Mouse (Mus musculus): ENCODE results near the gene Galnt13. TPM values are rescaled to one million over a fixed set of nuclear protein-coding genes. Genes with fewer than 3 reads are reported as not detected.

Galnt13 gene
- polyA plus RNA-seq, 1 experiment from 2014 or later = 0.44 TPM

DNA sequence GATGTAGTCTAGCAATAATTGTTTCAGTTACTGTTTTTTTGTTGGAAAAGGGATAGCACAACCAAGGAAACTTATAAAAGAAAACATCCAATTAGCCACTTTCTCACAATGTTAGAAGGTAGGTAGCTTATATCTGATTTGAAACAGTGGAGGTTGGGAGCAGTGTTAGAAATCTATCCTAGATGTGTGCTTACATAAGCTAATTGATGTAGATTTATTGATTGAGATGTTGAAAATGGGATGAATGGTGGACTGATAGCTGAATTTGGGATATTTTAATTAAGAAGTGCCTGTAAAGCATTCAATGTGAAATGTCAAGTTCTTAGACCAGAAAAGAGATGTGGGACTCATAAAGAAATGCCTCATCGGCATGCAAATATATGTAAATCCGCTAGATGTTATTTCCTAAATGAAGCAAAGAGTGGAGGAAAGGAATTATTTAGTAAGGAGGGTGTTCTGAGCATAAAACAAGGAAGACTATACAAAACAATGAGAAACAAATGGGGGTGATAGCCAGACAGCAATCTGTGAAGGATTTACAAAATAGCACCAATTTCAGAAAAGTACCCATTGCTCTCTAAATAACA lies 377.6 kb downstream of the Galnt13 start:
- no peaks in the 10 kb centered on the region for H3K9me3 ChIP-seq (ENCODE audit: control insufficient read depth, low read length)
- DNase-seq (ENCODE audit: low spot score) (no peak), ATAC-seq (ENCODE audit: low FRiP score, low TSS enrichment) (no peak)
- no peaks in the 10 kb centered on the region for H3K27me3 ChIP-seq (ENCODE audit: control insufficient read depth, insufficient read depth, low read length)
- no peak for TF ChIP-seq EP300 (optimal IDR thresholded peaks at IDR 0.05)
- no peak for TF ChIP-seq CTCF (IDR thresholded peaks at IDR 0.05; ENCODE audit: low read depth)
- no peak overlapping the region for H3K27ac ChIP-seq (replicated peaks)
- no peaks in the 10 kb centered on the region for H3K4me1 ChIP-seq (replicated peaks; ENCODE audit: control insufficient read depth, insufficient read depth)
- no peaks in the 10 kb centered on the region for H3K36me3 ChIP-seq (ENCODE audit: control insufficient read depth, insufficient read depth, low read length)
- no peak overlapping the region for H3K9ac ChIP-seq (ENCODE audit: low read length)
- WGBS = 74% methylated on average over 2 of the region's 2 CpGs
- H3K4me3 ChIP-seq (ENCODE audit: low read depth, low read length) = no peak overlapping the region
- H3K4me2 ChIP-seq (replicated peaks; ENCODE audit: low read depth) = no peak overlapping the region

DNA sequence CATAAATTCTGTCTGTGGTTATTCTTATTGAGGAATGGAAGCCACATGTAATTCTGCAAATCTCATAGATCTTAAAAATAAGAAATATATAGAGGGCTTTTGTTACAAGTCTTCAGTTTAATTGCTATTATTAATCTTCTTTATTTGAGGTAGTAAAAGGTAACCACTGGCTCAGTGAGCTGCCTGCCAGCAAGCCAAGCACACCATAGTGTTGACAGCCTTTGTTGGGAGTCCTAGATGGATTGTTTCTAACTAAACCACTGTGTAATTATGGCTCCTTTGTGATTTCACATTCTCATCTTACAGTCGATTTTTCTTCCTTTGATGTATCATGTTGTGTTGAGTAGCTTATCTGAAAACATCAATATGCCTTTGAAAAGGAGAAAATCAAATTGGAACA lies 405.1 kb downstream of the Galnt13 start:
- ATAC-seq (ENCODE audit: low FRiP score, low TSS enrichment) = no peak
- 18% methylated on average over 1 of the region's 1 CpGs for WGBS
- H3K9ac ChIP-seq (ENCODE audit: low read length) = no peak overlapping the region
- H3K4me2 ChIP-seq (replicated peaks; ENCODE audit: low read depth) = no peak overlapping the region
- H3K4me1 ChIP-seq (replicated peaks; ENCODE audit: control insufficient read depth, insufficient read depth) = no peaks in the 10 kb centered on the region
- H3K9me3 ChIP-seq (ENCODE audit: control insufficient read depth, low read length) = no peaks in the 10 kb centered on the region
- TF ChIP-seq CTCF (IDR thresholded peaks at IDR 0.05; ENCODE audit: low read depth) = no peak
- no peak for TF ChIP-seq EP300 (optimal IDR thresholded peaks at IDR 0.05)
- no peak overlapping the region for H3K4me3 ChIP-seq (ENCODE audit: low read depth, low read length)
- H3K27ac ChIP-seq (replicated peaks) = no peak overlapping the region
- DNase-seq (ENCODE audit: low spot score) = no peak
- no peaks in the 10 kb centered on the region for H3K27me3 ChIP-seq (ENCODE audit: control insufficient read depth, insufficient read depth, low read length)
- H3K36me3 ChIP-seq (ENCODE audit: control insufficient read depth, insufficient read depth, low read length) = no peaks in the 10 kb centered on the region

DNA sequence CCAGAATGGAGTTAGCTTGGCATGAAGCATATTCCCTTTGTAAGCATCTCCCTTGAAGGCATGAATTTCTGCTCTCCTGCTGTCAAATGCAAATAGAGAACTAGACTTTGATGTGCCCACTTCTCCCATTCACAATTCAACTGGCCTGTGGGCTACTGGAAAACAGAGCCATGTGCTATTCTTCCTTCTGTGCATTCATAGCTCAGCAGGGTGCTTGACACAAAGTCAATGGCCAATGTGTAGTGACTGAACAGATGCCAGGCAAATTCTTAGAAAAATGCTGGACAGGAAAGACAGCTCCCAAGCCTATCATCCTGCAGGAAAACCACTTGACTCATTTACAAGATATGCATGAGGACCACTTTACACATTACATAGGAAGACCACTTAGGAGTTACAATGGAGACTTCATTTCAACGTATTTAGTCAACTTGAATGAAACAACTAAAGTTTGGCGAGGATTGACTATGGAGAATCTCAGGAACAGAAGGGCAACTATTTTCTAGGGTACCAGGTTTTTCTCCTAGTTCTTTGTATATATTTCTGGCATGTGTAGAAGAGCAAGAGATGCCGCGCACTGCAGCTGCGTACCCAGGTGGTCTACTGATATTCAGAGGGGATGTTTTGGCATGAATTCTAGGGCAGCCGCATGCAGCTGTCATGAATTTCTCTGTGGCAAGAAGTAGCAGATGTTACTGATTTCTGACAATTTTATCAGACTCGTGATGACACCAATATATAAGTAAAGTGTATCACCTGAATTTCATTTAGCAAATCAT lies 470.4 kb downstream of the Galnt13 start:
- Histone ChIP-seq H3K4me1 (replicated peaks; ENCODE audit: control insufficient read depth, insufficient read depth) (no peaks in the 10 kb centered on the region), H3K9ac (ENCODE audit: low read length) (no peak overlapping the region), H3K36me3 (ENCODE audit: control insufficient read depth, insufficient read depth, low read length) (no peaks in the 10 kb centered on the region), H3K27ac (replicated peaks) (no peak overlapping the region), H3K9me3 (ENCODE audit: control insufficient read depth, low read length) (no peaks in the 10 kb centered on the region), H3K27me3 (ENCODE audit: control insufficient read depth, insufficient read depth, low read length) (no peaks in the 10 kb centered on the region), H3K4me3 (ENCODE audit: low read depth, low read length) (no peak overlapping the region), H3K4me2 (replicated peaks; ENCODE audit: low read depth) (no peak overlapping the region)
- DNase-seq (ENCODE audit: low spot score) (no peak), ATAC-seq (ENCODE audit: low FRiP score, low TSS enrichment) (no peak)
- WGBS = 82% methylated on average over 7 of the region's 7 CpGs
- TF ChIP-seq EP300 (optimal IDR thresholded peaks at IDR 0.05) = no peak
- TF ChIP-seq CTCF (IDR thresholded peaks at IDR 0.05; ENCODE audit: low read depth) = no peak

GRCm38 (mm10) chr2:54915088-54915670 lies 479.1 kb downstream of the Galnt13 start:
- DNase-seq (ENCODE audit: low spot score) = no peak
- H3K9me3 ChIP-seq (ENCODE audit: control insufficient read depth, low read length) = no peaks in the 10 kb centered on the region
- no peak overlapping the region for H3K27ac ChIP-seq (replicated peaks)
- no peak overlapping the region for H3K9ac ChIP-seq (ENCODE audit: low read length)
- no peaks in the 10 kb centered on the region for H3K4me1 ChIP-seq (replicated peaks; ENCODE audit: control insufficient read depth, insufficient read depth)
- H3K4me2 ChIP-seq (replicated peaks; ENCODE audit: low read depth) = no peak overlapping the region
- H3K36me3 ChIP-seq (ENCODE audit: control insufficient read depth, insufficient read depth, low read length) = no peaks in the 10 kb centered on the region
- TF ChIP-seq CTCF (IDR thresholded peaks at IDR 0.05; ENCODE audit: low read depth) (no peak), EP300 (optimal IDR thresholded peaks at IDR 0.05) (no peak)
- no peak for ATAC-seq (ENCODE audit: low FRiP score, low TSS enrichment)
- no peak overlapping the region for H3K4me3 ChIP-seq (ENCODE audit: low read depth, low read length)
- WGBS = 71% methylated on average over 1 of the region's 1 CpGs
- H3K27me3 ChIP-seq (ENCODE audit: control insufficient read depth, insufficient read depth, low read length) = no peaks in the 10 kb centered on the region

GRCm38 (mm10) chr2:54936369-54936768 lies 500.3 kb downstream of the Galnt13 start:
- DNase-seq (ENCODE audit: low spot score) = no peak
- 80% methylated on average over 3 of the region's 3 CpGs for WGBS
- no peak for ATAC-seq (ENCODE audit: low FRiP score, low TSS enrichment)

DNA sequence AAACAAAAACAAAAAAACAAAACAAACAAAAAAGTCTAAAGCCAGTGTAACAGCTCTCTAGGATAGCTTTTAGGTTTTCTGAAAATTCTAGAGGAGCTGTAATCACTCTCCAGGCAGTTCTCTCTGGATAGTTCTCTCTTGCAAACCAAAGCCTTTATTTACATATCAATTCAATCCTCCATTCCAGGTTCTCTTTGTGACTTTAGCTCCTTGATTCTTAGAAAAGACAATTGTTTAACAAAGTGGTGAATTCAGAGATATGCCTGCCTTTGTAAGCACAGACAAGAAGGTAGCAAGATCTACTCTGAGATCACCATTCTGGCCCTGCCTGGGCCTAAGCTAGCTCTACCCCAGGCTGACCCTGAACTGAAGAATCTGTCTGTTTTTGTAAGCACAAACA lies 501.2 kb downstream of the Galnt13 start:
- H3K27ac ChIP-seq (replicated peaks) = no peak overlapping the region

More at GRCm38 (mm10) chr2:54936369-54936768, 500.3 kb downstream of the Galnt13 start:
- Histone ChIP-seq H3K4me2 (replicated peaks; ENCODE audit: low read depth) (no peak overlapping the region), H3K9me3 (ENCODE audit: control insufficient read depth, low read length) (no peaks in the 10 kb centered on the region), H3K9ac (ENCODE audit: low read length) (no peak overlapping the region), H3K36me3 (ENCODE audit: control insufficient read depth, insufficient read depth, low read length) (no peaks in the 10 kb centered on the region), H3K27ac (replicated peaks) (no peak overlapping the region), H3K4me1 (replicated peaks; ENCODE audit: control insufficient read depth, insufficient read depth) (no peaks in the 10 kb centered on the region), H3K4me3 (ENCODE audit: low read depth, low read length) (no peak overlapping the region), H3K27me3 (ENCODE audit: control insufficient read depth, insufficient read depth, low read length) (no peaks in the 10 kb centered on the region)
- TF ChIP-seq EP300 (optimal IDR thresholded peaks at IDR 0.05) = no peak
- TF ChIP-seq CTCF (IDR thresholded peaks at IDR 0.05; ENCODE audit: low read depth) = no peak

More for the DNA sequence above, 501.2 kb downstream of the Galnt13 start:
- no peak for TF ChIP-seq EP300 (optimal IDR thresholded peaks at IDR 0.05)
- Histone ChIP-seq H3K9me3 (ENCODE audit: control insufficient read depth, low read length) (no peaks in the 10 kb centered on the region), H3K36me3 (ENCODE audit: control insufficient read depth, insufficient read depth, low read length) (no peaks in the 10 kb centered on the region), H3K9ac (ENCODE audit: low read length) (no peak overlapping the region), H3K4me3 (ENCODE audit: low read depth, low read length) (no peak overlapping the region), H3K4me2 (replicated peaks; ENCODE audit: low read depth) (no peak overlapping the region), H3K4me1 (replicated peaks; ENCODE audit: control insufficient read depth, insufficient read depth) (no peaks in the 10 kb centered on the region), H3K27me3 (ENCODE audit: control insufficient read depth, insufficient read depth, low read length) (no peaks in the 10 kb centered on the region)
- ATAC-seq (ENCODE audit: low FRiP score, low TSS enrichment) (no peak), DNase-seq (ENCODE audit: low spot score) (no peak)
